Mouse (Mus musculus) megakaryocyte-erythroid progenitor cell, adult 5 weeks (primary cell): Measurements from ENCODE around the gene Anxa2. TPM values are rescaled to one million over a fixed set of nuclear protein-coding genes. Genes with fewer than 3 reads are reported as not detected.

Experiments
- polyA plus RNA-seq: library from polyadenylated mRNA; stranded (reverse); fragments of >175 nt; gene quantifications from 2 replicates; pipeline ENCODE4 v1.2.3, GENCODE M21; 2012

Gene Anxa2
- polyA plus RNA-seq: 9.2 and 16.0 TPM in 2 replicates

DNA sequence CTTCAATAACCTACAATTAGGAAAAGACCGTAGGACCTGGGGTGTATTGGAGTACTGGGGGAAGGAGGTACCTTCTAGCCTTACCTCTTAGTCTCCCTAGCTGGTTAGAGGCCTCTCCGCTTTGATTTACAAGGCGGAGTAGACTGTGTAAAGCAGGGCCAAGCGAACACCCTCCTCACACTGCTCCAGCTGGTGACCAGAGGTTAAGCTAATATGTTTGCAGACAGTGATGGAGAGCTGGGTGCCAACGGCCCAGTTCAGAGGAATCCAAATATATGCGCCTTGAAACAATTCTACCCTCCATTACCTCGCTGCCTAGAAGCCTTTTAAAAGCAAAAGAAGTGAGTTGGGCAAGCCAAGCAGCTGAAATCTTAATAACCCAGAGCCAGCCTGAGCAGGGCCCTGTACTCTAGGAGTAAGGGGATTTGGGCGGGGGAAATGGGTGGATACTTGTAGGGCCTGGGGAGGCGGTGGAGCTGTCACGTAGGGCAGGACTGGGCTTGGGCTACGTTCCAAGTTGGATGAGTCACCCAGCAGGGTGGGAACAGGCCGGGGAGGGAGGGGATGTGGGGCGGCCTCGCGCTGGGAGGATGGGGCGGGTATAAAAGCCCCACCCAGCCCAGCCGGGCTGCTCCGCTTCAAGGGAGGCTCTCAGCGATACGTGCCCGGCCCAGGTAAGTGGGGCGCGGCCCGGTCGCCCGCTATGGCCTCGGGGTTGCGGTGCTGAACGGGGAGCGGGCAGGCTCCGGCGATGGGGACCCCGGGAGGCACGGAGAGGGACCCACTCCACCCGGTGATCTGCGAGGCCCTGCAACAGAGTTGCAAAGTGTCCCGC lies at the start of gene Anxa2:
Anxa2 (plus strand) TSS at position 555 of the 835 bp plus-strand sequence.

Other genes with a start within 250 kb of the Anxa2 start
- gene Ice2, start 55.7 kb upstream of the Anxa2 start, polyA plus RNA-seq: 0.98 and 2.0 TPM in 2 replicates